Mouse (Mus musculus): ENCODE data around the gene Etnk1.
"Not testable (repeated sequence)": the region's sequence is repeated elsewhere in the genome, so short reads cannot be mapped to it uniquely, and the experiment has no call there.

DNA sequence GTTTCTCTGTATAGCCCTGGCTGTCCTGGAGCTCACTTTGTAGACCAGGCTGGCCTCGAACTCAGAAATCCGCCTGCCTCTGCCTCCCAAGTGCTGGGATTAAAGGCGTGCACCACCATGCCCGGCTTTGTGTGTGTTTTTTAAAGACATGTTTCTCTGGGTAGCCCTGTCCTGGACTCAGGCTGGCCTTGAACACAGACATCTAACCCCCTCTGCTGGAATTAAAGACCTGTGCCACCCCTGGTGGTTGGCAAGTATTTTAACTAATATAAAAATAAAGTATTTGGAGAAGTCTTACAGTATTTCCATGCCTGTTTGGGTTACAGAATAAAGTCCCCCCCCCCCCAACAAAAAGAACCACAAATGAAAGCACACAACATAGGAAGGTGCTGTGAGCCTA lies 5.7 kb downstream of the Etnk1 start:
- not testable (repeated sequence) for TF ChIP-seq SMC3 (IDR thresholded peaks at IDR 0.05; ENCODE audit: low read depth, low read length); RCOR1 (conservative IDR thresholded peaks at IDR 0.05; ENCODE audit: low read depth, low read length); POLR2A (IDR thresholded peaks at IDR 0.05; ENCODE audit: low read depth, low read length); HCFC1 (IDR thresholded peaks at IDR 0.05; ENCODE audit: low read depth, low read length); JUND (conservative IDR thresholded peaks at IDR 0.05; ENCODE audit: low read depth, low read length); ZKSCAN1 (IDR thresholded peaks at IDR 0.05; ENCODE audit: borderline replicate concordance, low read depth, low read length); TCF12 (IDR thresholded peaks at IDR 0.05; ENCODE audit: low read depth, low read length)

Measured in CH12.LX (cell line).